Mouse (Mus musculus) kidney, postnatal 4 days (tissue): ENCODE measurements around the gene Mrpl33.
"Not testable (repeated sequence)": the region's sequence is repeated elsewhere in the genome, so short reads cannot be mapped to it uniquely, and the experiment has no call there.

Source experiments
- DNase-seq, 2 experiments: peaks; one replicate each; pipeline ENCODE4 v3.0.0; 2021; ENCODE audit warnings: mixed read lengths in 2 of 2

Mrpl33 gene

GRCm38 (mm10) chr5:31596481-31597429 lies at the start of gene Mrpl33:
Gene Mrpl33 (plus strand): TSS chr5:31596935.
- peak; percentile 45 to 68 for DNase-seq

GRCm38 (mm10) chr5:31559401-31559800 lies 37.3 kb upstream of the Mrpl33 start:
- DNase-seq: no peak

- DNase-seq: no peak
Measured at GRCm38 (mm10) chr5:31560352-31560751, 36.4 kb upstream of the Mrpl33 start.

GRCm38 (mm10) chr5:31562036-31562666 lies 34.6 kb upstream of the Mrpl33 start:
- DNase-seq: peak; percentile 59 to 77

DNA sequence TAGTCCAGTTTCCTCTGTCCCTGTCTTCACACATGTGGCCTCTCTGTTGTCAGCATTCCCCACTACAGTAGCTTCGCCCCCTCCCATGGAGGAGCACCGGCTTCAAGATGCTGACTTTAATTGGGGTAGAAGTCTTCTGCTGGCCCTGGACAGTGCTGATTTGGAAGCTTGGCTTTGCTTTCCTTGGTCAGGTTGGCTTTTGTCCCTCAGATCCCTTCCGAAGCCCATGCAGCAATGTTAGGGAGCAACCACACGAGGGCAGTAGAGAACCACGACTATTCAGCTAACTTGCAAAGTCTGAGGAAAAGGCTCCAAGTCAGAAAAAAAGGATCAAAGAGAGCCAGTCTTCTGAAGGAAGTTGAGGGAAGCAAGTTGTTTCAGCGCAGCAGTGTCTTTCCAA lies 33.2 kb upstream of the Mrpl33 start:
- DNase-seq: peak; percentile 82 to 87

- no peak for DNase-seq
Measured at GRCm38 (mm10) chr5:31563905-31564304, 32.8 kb upstream of the Mrpl33 start.

DNA sequence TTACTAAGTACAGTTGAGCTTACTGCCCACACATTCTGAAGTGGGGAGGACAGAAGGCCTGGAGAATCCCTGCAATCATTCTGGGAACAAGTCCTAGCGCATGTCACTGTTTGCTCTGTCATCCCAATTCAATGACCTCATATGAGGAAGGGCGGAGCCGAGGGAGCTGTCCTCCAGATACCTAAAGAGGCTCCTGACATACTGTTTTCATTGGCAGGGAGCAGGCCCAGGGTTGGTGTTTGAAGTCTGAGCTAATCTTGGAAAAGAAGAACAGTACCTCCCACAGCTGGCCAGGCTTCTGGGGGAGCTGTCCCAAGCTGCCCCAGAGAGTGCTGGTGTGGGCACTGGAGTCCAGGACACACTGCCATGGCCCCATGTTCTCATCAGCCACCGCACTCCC lies 31.8 kb upstream of the Mrpl33 start:
- DNase-seq: peak in 1 of 2 experiments; percentile 49

DNA sequence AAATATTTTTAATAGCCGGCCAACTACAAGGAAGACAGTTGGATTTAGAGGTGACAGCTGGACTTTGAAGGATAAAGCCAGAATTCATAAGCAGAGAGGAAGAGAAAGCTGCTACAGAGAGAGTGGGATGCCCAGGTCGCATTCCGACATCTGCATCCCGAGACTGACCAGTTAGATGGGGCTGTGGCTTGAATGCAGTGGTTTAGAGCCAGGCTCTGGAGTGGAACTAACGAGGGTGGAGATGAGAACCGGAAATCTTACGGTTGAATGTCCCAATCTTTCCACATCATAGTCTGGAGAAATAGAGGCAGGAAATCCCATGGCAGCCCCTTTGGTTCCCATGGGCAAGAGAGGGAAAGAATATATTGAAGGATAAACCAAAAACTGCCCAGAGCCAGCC lies 30.7 kb upstream of the Mrpl33 start:
- DNase-seq: no peak

GRCm38 (mm10) chr5:31566457-31566856 lies 30.3 kb upstream of the Mrpl33 start:
- DNase-seq: no peak

DNA sequence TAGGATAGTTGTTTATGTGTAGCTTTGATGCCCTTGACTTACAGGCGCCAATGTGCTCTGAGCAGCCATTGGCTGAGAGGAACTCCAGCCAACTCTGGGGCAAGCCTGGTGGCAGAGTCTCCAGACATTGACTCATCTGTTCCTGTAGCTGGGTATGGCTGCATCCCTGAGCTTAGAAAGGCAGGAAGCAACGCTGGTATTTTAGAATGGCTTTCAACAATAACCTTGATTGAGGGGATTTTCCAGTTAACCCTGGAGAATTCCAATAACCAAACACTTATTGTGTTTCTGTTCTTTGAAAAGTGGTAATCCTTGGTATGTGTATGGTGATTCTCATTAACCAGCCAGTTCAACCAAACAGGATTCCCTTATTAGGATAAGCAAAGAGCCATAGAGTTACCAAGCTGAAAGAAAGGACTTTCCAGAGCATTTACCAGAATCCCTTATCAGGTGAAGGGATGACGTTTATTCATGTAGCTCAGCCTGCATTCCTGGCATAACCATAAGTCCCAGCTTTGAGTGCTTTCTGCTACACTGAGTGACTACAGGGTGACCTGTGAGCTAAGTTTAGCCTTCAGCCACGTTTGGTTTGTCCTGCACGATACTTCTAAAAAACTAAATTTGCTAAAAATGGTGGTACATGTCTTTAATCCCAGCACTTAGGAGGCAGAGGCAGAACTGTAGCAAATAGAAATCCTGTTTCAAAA lies 28.6 kb upstream of the Mrpl33 start:
- no peak for DNase-seq

GRCm38 (mm10) chr5:31571023-31571608 lies 25.6 kb upstream of the Mrpl33 start:
- peak; percentile 56 to 73 for DNase-seq

DNA sequence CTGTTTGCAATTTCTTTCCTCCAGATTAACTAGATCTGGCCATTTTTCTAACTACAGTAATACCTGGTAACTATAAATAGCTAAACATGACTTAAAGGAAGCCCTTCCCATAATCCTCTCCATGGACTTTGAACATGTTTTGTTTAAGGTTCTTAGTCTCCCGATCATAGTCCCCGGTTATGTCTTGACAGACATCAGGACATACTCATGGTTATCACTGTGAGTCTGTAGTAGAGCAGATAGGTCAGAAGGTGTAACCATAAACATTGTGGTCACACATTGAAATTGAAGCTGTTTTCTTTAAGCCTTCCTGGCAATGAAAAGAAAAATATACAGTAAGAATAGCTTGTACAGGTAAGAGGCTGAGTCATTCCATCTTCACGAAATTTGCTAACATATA lies 23.0 kb upstream of the Mrpl33 start:
- no peak for DNase-seq

- peak; percentile 40 to 67 for DNase-seq
Measured at GRCm38 (mm10) chr5:31576539-31576975, 20.2 kb upstream of the Mrpl33 start.

GRCm38 (mm10) chr5:31581263-31581662 lies 15.5 kb upstream of the Mrpl33 start:
- DNase-seq: no peak

- no peak for DNase-seq
Measured at GRCm38 (mm10) chr5:31581932-31582331, 14.8 kb upstream of the Mrpl33 start.

DNA sequence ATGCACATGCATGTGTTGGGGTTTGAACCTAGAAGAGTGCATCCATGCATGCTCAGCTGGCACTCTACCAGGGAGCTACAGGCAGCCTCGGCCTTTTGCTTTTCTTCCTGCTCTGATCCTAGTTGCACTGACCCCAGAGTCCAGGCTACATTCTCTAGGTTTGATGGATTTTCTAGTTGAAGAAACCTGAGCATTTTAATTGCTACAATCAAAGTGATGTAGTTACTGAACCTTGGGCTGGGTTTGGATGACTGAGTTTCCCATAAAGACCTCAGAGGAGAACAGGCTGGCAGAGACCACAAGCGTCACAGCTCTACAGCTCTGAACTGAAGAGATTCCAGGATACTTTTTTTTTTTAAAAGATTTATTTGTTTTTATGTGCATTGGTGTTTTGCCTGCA lies 13.5 kb upstream of the Mrpl33 start:
- DNase-seq: peak; percentile 76 to 86

GRCm38 (mm10) chr5:31585526-31585925 lies 11.2 kb upstream of the Mrpl33 start:
- DNase-seq: peak in 1 of 2 experiments; percentile 45

GRCm38 (mm10) chr5:31588016-31588415 lies 8.7 kb upstream of the Mrpl33 start:
- DNase-seq: no peak

- not testable (repeated sequence) for DNase-seq
Measured at GRCm38 (mm10) chr5:31588672-31589071, 8.1 kb upstream of the Mrpl33 start.

DNA sequence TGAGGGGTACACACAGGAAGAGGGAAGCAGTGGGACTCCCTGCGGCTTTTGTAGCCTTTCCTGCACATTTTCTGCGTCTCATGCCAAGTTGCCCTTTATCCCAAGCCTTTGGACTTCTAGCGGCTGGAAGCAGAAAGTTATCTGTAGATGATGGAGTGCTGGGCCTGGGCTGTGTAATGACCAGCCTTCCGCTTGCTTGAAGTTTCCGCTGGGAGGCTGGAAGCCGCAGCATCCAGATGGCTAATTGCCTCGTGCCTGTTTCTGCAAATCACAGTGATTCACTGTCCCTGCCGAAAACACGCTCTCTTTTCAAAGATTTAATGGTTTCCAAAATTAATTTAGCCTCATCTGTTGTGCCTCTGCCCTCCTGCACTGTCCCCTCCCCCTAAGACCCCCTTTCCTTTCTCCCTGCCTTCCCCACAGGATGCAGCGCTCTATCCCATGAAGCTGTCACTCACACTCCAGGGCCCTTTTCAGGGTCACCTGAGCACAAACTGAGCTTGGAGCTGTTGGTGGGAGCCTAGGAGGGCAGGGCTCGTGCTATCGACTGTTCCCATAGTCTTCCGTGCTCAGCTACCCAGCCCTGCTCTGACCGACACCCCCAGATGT lies 6.9 kb upstream of the Mrpl33 start:
- DNase-seq: peak in 1 of 2 experiments; percentile 66

DNA sequence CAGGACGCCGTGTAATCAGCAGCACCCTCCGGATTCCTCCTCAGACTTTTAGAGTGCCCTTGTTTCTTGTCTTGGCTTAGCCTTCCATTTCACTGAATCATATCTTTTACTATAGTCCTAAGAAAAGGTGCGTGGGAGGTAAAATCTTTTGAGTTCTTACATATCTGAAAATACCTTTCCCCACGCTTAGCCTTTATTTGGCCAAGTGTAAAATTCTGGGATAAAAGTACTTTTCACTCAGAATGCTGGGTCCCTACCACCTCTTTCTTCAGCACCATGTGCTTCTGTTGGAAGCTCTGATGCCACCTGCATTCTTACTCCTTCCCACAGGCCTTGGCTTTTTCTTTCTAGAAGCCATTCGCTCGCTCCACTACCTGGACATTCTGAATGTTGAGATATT lies 5.6 kb upstream of the Mrpl33 start:
- DNase-seq: no peak

DNA sequence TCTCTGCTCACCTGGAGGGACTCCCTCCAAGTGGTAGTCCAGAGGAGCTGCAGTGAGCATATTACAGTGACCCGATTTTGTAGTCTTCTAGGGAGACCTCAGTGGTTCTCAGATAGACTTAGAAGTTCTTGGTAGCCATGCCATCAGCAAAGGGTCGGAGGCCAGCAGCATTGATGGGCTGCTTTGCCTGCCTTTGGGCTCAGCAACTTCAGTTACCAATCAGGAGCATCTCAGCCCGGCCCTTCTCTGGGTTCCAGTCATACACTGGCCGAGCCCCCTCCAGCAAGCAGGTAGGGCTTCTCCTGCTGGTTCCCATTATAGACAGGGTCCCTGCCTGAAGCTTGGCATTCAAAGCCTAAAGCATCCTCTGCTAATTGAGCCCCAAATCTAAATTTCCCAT lies 867 bp upstream of the Mrpl33 start:
- no peak for DNase-seq
